Mouse (Mus musculus): ENCODE measurements around the gene Nkx6-2.

GRCm38 (mm10) chr7:139583094-139583737 is 619 bp upstream of the Nkx6-2 start:
- TF ChIP-seq CTCF (IDR thresholded peaks at IDR 0.05; ENCODE audit: low read depth) (no peak), EP300 (IDR thresholded peaks at IDR 0.05; ENCODE audit: low read depth) (no peak)

Data from liver, embryonic 14.5 days (tissue).